Mouse (Mus musculus): ENCODE results near the gene Kmt2a. TPM values are rescaled to one million over a fixed set of nuclear protein-coding genes. Genes with fewer than 3 reads are reported as not detected.

Gene Kmt2a
- 5.6 TPM for polyA plus RNA-seq (2012; fragmentation: generic; extraction: Trizol)
- long read RNA-seq, experiment 1, partial matches to known transcripts = 1 of 4 reads
- long read RNA-seq, experiment 1, other reads (novel, unspliced or antisense) = 3 of 4 reads
- long read RNA-seq, experiment 2, partial matches to known transcripts = 5 of 9 reads
- long read RNA-seq, experiment 2, other reads (novel, unspliced or antisense) = 4 of 9 reads

DNA sequence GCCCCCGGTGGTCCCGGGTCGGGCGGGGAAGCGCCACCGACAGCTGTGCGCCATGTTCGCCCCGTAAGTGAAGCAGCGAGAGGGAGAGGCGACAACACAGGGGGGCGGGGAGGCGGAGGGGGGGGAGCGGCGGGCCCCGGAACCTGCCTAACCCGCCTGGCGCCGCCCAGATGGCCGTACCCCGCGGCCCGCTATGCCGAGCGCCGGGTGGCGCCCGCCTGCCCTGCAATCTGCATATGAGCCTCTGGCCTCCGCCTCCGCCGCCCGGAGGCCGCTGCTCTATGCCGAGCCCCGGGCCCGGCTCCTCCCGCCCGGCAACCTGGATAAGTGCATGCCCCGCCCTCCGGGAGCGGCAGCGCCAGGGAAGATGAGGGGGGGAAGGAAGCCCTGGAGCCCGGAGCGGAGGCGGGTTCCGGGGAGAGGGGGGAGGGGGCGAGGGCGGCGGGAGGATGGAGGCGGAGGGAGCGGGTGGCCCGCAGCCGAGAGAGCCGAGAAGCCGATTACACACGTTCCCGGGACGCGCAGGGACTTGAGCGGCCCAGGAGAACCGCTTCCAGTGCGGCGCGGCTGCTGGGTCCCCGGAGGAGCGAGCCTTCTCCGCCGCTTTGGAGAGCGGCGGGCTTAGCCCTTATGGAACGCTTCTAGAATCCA lies at the start of gene Kmt2a:
Kmt2a (minus strand) TSS at position 76 of the 651 bp plus-strand sequence.
- peaks cover 11% of the 10 kb centered on the region for H3K36me3 ChIP-seq (ENCODE audit: control insufficient read depth, insufficient read depth)
- H3K79me3 ChIP-seq (ENCODE audit: low read depth) = peaks cover 44% of the 10 kb centered on the region
- TF ChIP-seq CTCF (IDR thresholded peaks at IDR 0.05; ENCODE audit: control insufficient read depth, insufficient read depth, insufficient read length) (no peak), MAX (IDR thresholded peaks at IDR 0.05) (no peak), MYOD1 (IDR thresholded peaks at IDR 0.05; ENCODE audit: control insufficient read depth, insufficient read length, low read depth) (no peak), USF1 (IDR thresholded peaks at IDR 0.05; ENCODE audit: low read depth) (no peak), FOSL1 (IDR thresholded peaks at IDR 0.05; ENCODE audit: insufficient read depth, low read length, poor library complexity, severe bottlenecking) (no peak), MYOG (IDR thresholded peaks at IDR 0.05; ENCODE audit: control insufficient read depth, extremely low read depth, insufficient read length) (no peak), CEBPB (IDR thresholded peaks at IDR 0.05; ENCODE audit: low read depth) (no peak)
- peak within 1 kb of the TSS; percentile 98 for H3ac ChIP-seq (ENCODE audit: control insufficient read depth, insufficient read length, low read depth)
- peak within 1 kb of the TSS; percentile 72 for H3K4me3 ChIP-seq (ENCODE audit: insufficient read depth, poor library complexity, severe bottlenecking)
- H3K27me3 ChIP-seq (ENCODE audit: control insufficient read depth, insufficient read depth, insufficient read length) = no peaks in the 10 kb centered on the region
- H3K79me2 ChIP-seq (ENCODE audit: control insufficient read depth, insufficient read depth) = peaks cover 45% of the 10 kb centered on the region

DNA sequence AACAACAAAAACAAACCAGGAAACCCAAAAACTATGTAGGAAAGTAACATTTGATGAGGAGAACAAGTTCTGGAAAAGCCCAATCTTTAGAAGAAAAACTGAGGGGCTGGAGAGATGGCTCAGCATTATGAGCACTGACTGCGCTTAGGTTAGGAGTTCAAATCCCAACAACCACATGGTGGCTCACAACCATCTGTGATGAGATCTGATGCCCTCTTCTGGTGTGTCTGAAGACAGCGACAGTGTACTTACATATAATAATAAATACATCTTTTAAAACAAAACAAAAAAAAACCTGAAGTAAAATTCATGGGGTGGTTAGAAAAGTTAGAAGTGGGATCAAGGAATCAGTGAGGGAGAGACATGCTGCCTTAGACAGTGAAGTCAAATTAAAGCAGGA lies 40.4 kb upstream of the Kmt2a start:
- H3K27me3 ChIP-seq (ENCODE audit: control insufficient read depth, insufficient read depth, insufficient read length) = no peaks in the 10 kb centered on the region
- peaks cover 39% of the 10 kb centered on the region for H3K79me3 ChIP-seq (ENCODE audit: low read depth)
- peak overlapping the region; percentile 86 for H3K4me3 ChIP-seq (ENCODE audit: insufficient read depth, poor library complexity, severe bottlenecking)
- TF ChIP-seq CEBPB (IDR thresholded peaks at IDR 0.05; ENCODE audit: low read depth) (no peak), MYOD1 (IDR thresholded peaks at IDR 0.05; ENCODE audit: control insufficient read depth, insufficient read length, low read depth) (no peak), MYOG (IDR thresholded peaks at IDR 0.05; ENCODE audit: control insufficient read depth, extremely low read depth, insufficient read length) (no peak), CTCF (IDR thresholded peaks at IDR 0.05; ENCODE audit: control insufficient read depth, insufficient read depth, insufficient read length) (no peak), USF1 (IDR thresholded peaks at IDR 0.05; ENCODE audit: low read depth) (no peak), FOSL1 (IDR thresholded peaks at IDR 0.05; ENCODE audit: insufficient read depth, low read length, poor library complexity, severe bottlenecking) (no peak), MAX (IDR thresholded peaks at IDR 0.05) (no peak)
- no peak overlapping the region for H3ac ChIP-seq (ENCODE audit: control insufficient read depth, insufficient read length, low read depth)
- peaks cover 3% of the 10 kb centered on the region for H3K36me3 ChIP-seq (ENCODE audit: control insufficient read depth, insufficient read depth)
- peaks cover 41% of the 10 kb centered on the region for H3K79me2 ChIP-seq (ENCODE audit: control insufficient read depth, insufficient read depth)

DNA sequence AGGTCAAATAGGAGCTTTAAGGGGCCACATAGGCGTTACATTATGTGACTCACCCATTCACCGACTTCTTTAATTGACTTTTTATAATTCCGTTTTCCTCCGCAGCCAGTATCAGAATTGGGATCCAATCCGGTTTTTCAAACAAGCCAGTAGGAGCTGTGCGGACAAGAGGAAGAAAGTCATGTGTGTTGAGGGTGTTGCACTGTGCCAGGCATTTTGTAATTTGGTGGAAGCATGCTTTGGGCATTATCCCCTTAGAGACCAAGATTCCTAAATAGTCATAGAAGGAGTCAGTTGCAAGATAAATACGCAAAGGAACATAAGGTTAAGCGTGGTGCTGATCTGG lies 40.0 kb upstream of the Kmt2a start:
- peak; percentile 64 for TF ChIP-seq USF1 (IDR thresholded peaks at IDR 0.05; ENCODE audit: low read depth)
- no peak for TF ChIP-seq FOSL1 (IDR thresholded peaks at IDR 0.05; ENCODE audit: insufficient read depth, low read length, poor library complexity, severe bottlenecking)
- H3K36me3 ChIP-seq (ENCODE audit: control insufficient read depth, insufficient read depth) = no peaks in the 10 kb centered on the region
- H3K79me2 ChIP-seq (ENCODE audit: control insufficient read depth, insufficient read depth) = peaks cover 46% of the 10 kb centered on the region
- no peaks in the 10 kb centered on the region for H3K27me3 ChIP-seq (ENCODE audit: control insufficient read depth, insufficient read depth, insufficient read length)
- peak overlapping the region; percentile 65 for H3ac ChIP-seq (ENCODE audit: control insufficient read depth, insufficient read length, low read depth)
- H3K79me3 ChIP-seq (ENCODE audit: low read depth) = peaks cover 42% of the 10 kb centered on the region
- H3K4me3 ChIP-seq (ENCODE audit: insufficient read depth, poor library complexity, severe bottlenecking) = peak overlapping the region; percentile 86

DNA sequence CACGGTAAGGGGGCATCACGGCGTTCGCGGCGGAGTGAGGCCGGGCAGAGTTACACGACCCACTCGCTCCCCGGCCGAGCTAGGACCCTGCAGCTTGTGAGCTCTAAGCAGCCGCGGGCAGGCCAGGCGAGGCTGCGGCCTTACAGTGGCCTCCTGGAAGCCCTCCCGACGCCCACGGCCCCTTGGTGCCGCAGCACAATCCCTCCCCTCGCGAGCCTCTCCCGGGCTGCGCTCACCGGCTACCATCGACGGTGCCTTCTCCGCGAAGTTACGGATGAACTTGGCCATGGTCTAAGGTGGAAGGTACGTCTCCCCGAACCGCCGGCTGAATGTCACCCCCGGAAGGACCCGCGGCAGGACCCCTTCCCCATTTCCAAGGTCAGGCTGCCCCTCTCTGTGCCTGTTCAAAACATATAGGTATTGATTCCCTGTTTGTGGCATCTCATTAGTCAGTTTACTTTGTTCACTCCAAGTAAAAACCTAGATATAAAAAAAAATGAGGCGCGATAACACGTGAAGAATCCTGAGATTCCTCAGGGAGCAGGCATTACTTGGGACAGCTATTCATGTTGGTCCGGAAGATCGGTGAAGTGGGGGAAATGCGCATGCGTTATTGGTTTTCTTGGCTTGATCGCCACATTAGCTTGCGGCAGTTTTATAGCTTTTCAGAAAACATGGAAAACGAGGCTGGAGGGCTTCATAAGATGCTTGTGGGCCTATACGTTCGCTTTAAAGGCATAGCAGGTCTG lies 39.5 kb upstream of the Kmt2a start, which contains the start of gene Atp5l:
Atp5l (minus strand) TSS at position 369 of the 749 bp plus-strand sequence.
- Histone ChIP-seq H3K27me3 (ENCODE audit: control insufficient read depth, insufficient read depth, insufficient read length) (no peaks in the 10 kb centered on the region), H3K36me3 (ENCODE audit: control insufficient read depth, insufficient read depth) (no peaks in the 10 kb centered on the region), H3ac (ENCODE audit: control insufficient read depth, insufficient read length, low read depth) (peak within 1 kb of the TSS; percentile 96)

DNA sequence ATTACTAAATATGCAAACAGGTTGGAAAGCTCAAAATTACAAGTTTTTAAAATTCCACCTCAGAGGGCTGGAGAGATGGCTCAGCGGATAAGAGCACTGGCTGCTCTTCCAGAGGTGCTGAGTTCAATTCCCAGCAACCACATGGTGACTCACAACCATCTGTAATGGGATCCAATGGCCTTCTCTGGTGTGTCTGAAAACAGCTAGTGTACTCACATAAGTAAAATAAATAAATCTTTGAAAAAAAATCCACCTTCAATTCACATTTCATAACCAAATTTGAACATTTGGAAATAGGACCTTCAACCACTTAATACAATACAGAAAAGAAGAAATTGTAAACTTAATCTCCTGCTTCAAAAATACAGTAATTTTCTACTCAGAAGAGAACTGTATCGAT lies 38.5 kb upstream of the Kmt2a start:
- H3ac ChIP-seq (ENCODE audit: control insufficient read depth, insufficient read length, low read depth) = peak overlapping the region; percentile 96
- peaks cover 61% of the 10 kb centered on the region for H3K79me2 ChIP-seq (ENCODE audit: control insufficient read depth, insufficient read depth)
- peak overlapping the region; percentile 86 for H3K4me3 ChIP-seq (ENCODE audit: insufficient read depth, poor library complexity, severe bottlenecking)
- H3K36me3 ChIP-seq (ENCODE audit: control insufficient read depth, insufficient read depth) = peaks cover 5% of the 10 kb centered on the region
- no peaks in the 10 kb centered on the region for H3K27me3 ChIP-seq (ENCODE audit: control insufficient read depth, insufficient read depth, insufficient read length)
- H3K79me3 ChIP-seq (ENCODE audit: low read depth) = peaks cover 56% of the 10 kb centered on the region
- TF ChIP-seq USF1 (IDR thresholded peaks at IDR 0.05; ENCODE audit: low read depth) (no peak), CEBPB (IDR thresholded peaks at IDR 0.05; ENCODE audit: low read depth) (no peak), MYOD1 (IDR thresholded peaks at IDR 0.05; ENCODE audit: control insufficient read depth, insufficient read length, low read depth) (no peak), CTCF (IDR thresholded peaks at IDR 0.05; ENCODE audit: control insufficient read depth, insufficient read depth, insufficient read length) (no peak), MYOG (IDR thresholded peaks at IDR 0.05; ENCODE audit: control insufficient read depth, extremely low read depth, insufficient read length) (no peak), FOSL1 (IDR thresholded peaks at IDR 0.05; ENCODE audit: insufficient read depth, low read length, poor library complexity, severe bottlenecking) (no peak), MAX (IDR thresholded peaks at IDR 0.05) (no peak)

More for the DNA sequence above, 39.5 kb upstream of the Kmt2a start, which contains the start of gene Atp5l:
- H3K79me2 ChIP-seq (ENCODE audit: control insufficient read depth, insufficient read depth) = peaks cover 51% of the 10 kb centered on the region
- H3K79me3 ChIP-seq (ENCODE audit: low read depth) = peaks cover 46% of the 10 kb centered on the region
- TF ChIP-seq MYOD1 (IDR thresholded peaks at IDR 0.05; ENCODE audit: control insufficient read depth, insufficient read length, low read depth) (no peak), MAX (IDR thresholded peaks at IDR 0.05) (peak; percentile 98), USF1 (IDR thresholded peaks at IDR 0.05; ENCODE audit: low read depth) (no peak)
- H3K4me3 ChIP-seq (ENCODE audit: insufficient read depth, poor library complexity, severe bottlenecking) = peak within 1 kb of the TSS; percentile 86

Measured in C2C12 (cell line).